Mouse (Mus musculus): ENCODE results near the gene Cylc2. TPM values are rescaled to one million over a fixed set of nuclear protein-coding genes. Genes with fewer than 3 reads are reported as not detected.

Gene Cylc2
- polyA plus RNA-seq (2015; fragmentation: Nextera tagmentation; extraction: Ambion mirVana): not detected in 2 replicates

- no peaks in the 10 kb centered on the region for H3K36me3 ChIP-seq (ENCODE audit: insufficient read depth, low read length)
- H3K27ac ChIP-seq: no peak within 1 kb of the TSS
- no peak for ATAC-seq (replicated peaks; ENCODE audit: low FRiP score, low read depth)
- H3K4me2 ChIP-seq (ENCODE audit: low read length): no peak within 1 kb of the TSS
- no peaks in the 10 kb centered on the region for H3K27me3 ChIP-seq (ENCODE audit: insufficient read depth, low read length)
- no peak within 1 kb of the TSS for H3K9ac ChIP-seq (ENCODE audit: low read depth, low read length)
- H3K4me1 ChIP-seq (replicated peaks; ENCODE audit: insufficient read depth, low read length): no peaks in the 10 kb centered on the region
- no peak within 1 kb of the TSS for H3K4me3 ChIP-seq (replicated peaks; ENCODE audit: low read depth, low read length)
- 82% methylated on average over 1 of the region's 1 CpGs for WGBS
- no peak for TF ChIP-seq CTCF (IDR thresholded peaks at IDR 0.05; ENCODE audit: low read depth)
- H3K9me3 ChIP-seq (replicated peaks; ENCODE audit: low read length): no peaks in the 10 kb centered on the region
- no peak for DNase-seq (ENCODE audit: low spot score)
Measured at GRCm38 (mm10) chr4:51216378-51216777, at the start of gene Cylc2. Gene Cylc2, plus strand, starts transcription at chr4:51216678.

All from kidney, postnatal 0 days (tissue).